Mouse (Mus musculus) CD4-positive, CD25-positive, alpha-beta regulatory T cell (primary cell): Measurements from ENCODE around the gene Pla2r1. TPM values are rescaled to one million over a fixed set of nuclear protein-coding genes. Genes with fewer than 3 reads are reported as not detected.

Source experiments
- polyA plus RNA-seq: library from polyadenylated mRNA; unstranded; fragments of 100-300 nt; shearing (Covaris generic); gene quantifications from one replicate; pipeline ENCODE4 v1.2.1, GENCODE M21; 2017

Gene Pla2r1
- polyA plus RNA-seq: not detected

GRCm38 (mm10) chr2:60552902-60553682, at the start of gene Pla2r1:
Gene Pla2r1 (minus strand): TSS chr2:60553308.

GRCm38 (mm10) chr2:60382858-60383669, 170.0 kb downstream of the Pla2r1 start, which contains the start of gene Ly75:
Gene Ly75 (minus strand): TSS chr2:60383303.

Other genes with a start within 250 kb of the Pla2r1 start
- 31.2 TPM for gene Ly75, start 170.0 kb downstream of the Pla2r1 start, polyA plus RNA-seq
- gene Itgb6, start 169.3 kb upstream of the Pla2r1 start, polyA plus RNA-seq: 0.04 TPM